Mouse (Mus musculus): ENCODE measurements around the gene Cbx7.
"Not testable (repeated sequence)": the region's sequence is repeated elsewhere in the genome, so short reads cannot be mapped to it uniquely, and the experiment has no call there.

The Cbx7 gene

GRCm38 (mm10) chr15:79895221-79896079, 75.5 kb downstream of the Cbx7 start:
- DNase-seq (ENCODE audit: low spot score in 2 of 2): not testable (repeated sequence)

GRCm38 (mm10) chr15:79894343-79894742, 76.6 kb downstream of the Cbx7 start:
- no peak for DNase-seq (ENCODE audit: low spot score in 2 of 2)

- no peak for DNase-seq (ENCODE audit: low spot score in 2 of 2)
Measured at GRCm38 (mm10) chr15:79893824-79894123, 77.1 kb downstream of the Cbx7 start.

- DNase-seq (ENCODE audit: low spot score in 2 of 2): no peak
Measured at GRCm38 (mm10) chr15:79892995-79893823, 77.7 kb downstream of the Cbx7 start.

GRCm38 (mm10) chr15:79892213-79892541, 78.7 kb downstream of the Cbx7 start:
- DNase-seq (ENCODE audit: low spot score in 2 of 2): no peak

- no peak for DNase-seq (ENCODE audit: low spot score in 2 of 2)
Measured at GRCm38 (mm10) chr15:79891436-79892212, 79.3 kb downstream of the Cbx7 start, which contains the start of gene Apobec3. TSS of gene Apobec3 (plus strand) at chr15:79891659.

- DNase-seq (ENCODE audit: low spot score in 2 of 2): no peak
Measured at GRCm38 (mm10) chr15:79884820-79885219, 86.1 kb downstream of the Cbx7 start.

GRCm38 (mm10) chr15:79883352-79883822, 87.5 kb downstream of the Cbx7 start:
- DNase-seq (ENCODE audit: low spot score in 2 of 2): peak; percentile 96

- peak; percentile 61 to 82 for DNase-seq (ENCODE audit: low spot score in 2 of 2)
Measured at GRCm38 (mm10) chr15:79882623-79883267, 88.2 kb downstream of the Cbx7 start.

GRCm38 (mm10) chr15:79880477-79880876, 90.4 kb downstream of the Cbx7 start:
- no peak for DNase-seq (ENCODE audit: low spot score in 2 of 2)

- peak; percentile 65 to 81 for DNase-seq (ENCODE audit: low spot score in 2 of 2)
Measured at GRCm38 (mm10) chr15:79879319-79879718, 91.6 kb downstream of the Cbx7 start.

GRCm38 (mm10) chr15:79878725-79879136, 92.2 kb downstream of the Cbx7 start:
- DNase-seq (ENCODE audit: low spot score in 2 of 2): no peak

GRCm38 (mm10) chr15:79875261-79875995, 95.5 kb downstream of the Cbx7 start:
- DNase-seq (ENCODE audit: low spot score in 2 of 2): no peak

- DNase-seq (ENCODE audit: low spot score in 2 of 2): no peak
Measured at GRCm38 (mm10) chr15:79873995-79874394, 96.9 kb downstream of the Cbx7 start.

- no peak for DNase-seq (ENCODE audit: low spot score in 2 of 2)
Measured at GRCm38 (mm10) chr15:79873545-79873944, 97.4 kb downstream of the Cbx7 start.

- DNase-seq (ENCODE audit: low spot score in 2 of 2): no peak
Measured at GRCm38 (mm10) chr15:79867260-79868002, 103.5 kb downstream of the Cbx7 start.

Measured in frontal cortex, postnatal 36 days (tissue).